Mouse (Mus musculus): ENCODE measurements at regions not wholly inside any gene's neighbourhood (a gene's known extent, or its start where the extent isn't known, plus 50 kb on each side); places are given as distances from the start of the nearest gene placed in this dataset.

DNA sequence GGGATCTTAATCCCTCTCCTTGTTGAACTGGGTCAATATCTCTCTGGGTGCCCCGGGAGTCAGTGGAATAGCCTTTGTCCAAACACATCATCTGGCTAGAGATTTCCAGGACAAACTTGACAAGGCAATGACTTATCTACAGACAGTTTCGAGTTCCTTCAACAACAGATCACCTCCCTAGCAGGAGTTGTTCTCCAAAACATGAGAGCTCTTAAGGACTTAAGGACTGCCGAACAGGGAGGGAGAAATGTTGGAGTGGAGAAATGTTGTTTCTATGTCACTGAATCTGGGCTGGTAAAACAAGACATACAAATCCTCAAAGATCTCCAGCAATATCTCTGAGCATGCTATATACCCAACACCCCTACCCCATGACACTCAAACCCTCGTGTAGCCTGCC, 59.7 kb upstream of the Cox10 start:
- no peak for DNase-seq (ENCODE audit: low read depth)

DNA sequence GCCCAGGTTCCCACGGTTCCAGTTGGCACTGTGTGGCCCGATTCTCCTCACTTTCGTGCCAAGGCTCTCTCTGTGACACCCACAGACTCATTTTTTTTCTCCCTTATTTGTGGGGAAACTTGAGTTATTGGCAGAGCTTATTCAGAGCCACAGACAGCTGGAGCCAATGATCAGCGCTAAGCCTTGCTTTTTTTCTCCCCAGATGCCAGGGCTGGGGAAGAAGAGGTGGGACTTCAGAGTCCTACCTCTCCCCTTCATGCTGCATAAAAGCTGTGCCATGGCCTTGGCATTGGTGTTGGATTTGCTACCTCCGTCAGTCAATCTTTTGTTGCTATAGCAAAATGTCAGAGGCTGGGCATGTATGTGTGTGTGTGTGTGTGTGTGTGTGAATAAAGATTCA, 56.5 kb upstream of the Cox10 start:
- no peak for DNase-seq (ENCODE audit: low read depth)

DNA sequence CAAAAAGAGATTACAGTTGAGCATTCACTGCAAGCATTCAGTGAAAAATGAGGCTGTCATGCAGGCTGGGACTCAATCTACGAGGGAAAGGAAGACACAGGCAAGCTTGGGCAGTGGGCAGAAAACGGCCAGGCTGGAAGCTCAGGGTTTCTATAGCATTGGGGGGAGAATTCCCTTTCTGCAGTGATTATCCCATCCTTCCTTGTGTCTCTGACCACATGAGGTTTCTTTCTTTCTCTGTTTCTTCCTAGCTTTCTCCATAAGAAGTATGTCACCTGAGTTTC, 56.0 kb upstream of the Cox10 start:
- DNase-seq (ENCODE audit: low read depth), result no peak

DNA sequence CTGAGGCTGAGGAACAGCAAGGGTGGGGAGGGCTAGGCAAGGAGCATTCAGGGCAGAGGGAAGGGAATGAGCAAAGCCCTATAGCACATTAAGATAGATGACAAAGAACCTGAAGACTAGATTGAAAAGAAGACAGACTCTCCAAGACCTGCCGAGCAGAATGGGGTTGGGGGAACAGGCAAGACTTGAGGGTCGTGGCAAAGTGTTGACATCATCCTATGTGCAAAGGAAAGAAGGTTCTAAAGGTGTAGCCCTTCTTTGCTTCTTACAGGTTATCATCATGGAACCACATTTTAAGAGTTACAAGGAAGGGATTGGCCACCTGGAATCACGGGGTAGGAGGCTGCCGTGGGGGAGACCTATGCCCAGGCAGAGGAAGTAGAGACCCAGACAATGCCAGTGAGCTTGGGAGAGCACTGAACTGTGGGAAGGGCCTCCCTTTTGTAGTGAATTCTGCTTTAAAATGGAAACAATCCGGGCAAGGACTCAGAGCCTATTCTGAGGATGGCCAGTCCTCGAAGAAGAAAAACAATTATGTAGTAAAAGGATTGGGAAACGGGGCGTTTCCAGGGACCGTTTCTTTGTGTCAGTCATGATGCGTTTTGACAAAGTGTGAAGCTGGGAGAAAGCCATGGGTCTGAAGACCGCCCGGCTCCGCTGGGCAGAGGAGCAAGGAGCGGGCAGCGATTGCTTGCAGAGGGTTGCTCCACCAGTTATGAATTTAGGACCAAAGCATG, 55.5 kb upstream of the Cox10 start:
- DNase-seq (ENCODE audit: low read depth), result no peak
